Mouse (Mus musculus): Measurements from ENCODE around the gene Cysltr2. TPM values are rescaled to one million over a fixed set of nuclear protein-coding genes. Genes with fewer than 3 reads are reported as not detected.
A peak's percentile ranks its signal among the peaks of the same experiment; 100 is the strongest.

The Cysltr2 gene
- not detected for total RNA-seq (2021)
- long read RNA-seq, experiment 1, result 0 reads
- long read RNA-seq, experiment 2, result 0 reads

GRCm38 (mm10) chr14:73048937-73049336 lies at the start of gene Cysltr2:
Gene Cysltr2, minus strand, starts transcription at chr14:73049114.
- no peak for DNase-seq (ENCODE audit: low spot score)

- no peak for DNase-seq (ENCODE audit: low spot score)
Measured at GRCm38 (mm10) chr14:73094802-73095550, 46.1 kb upstream of the Cysltr2 start.

DNA sequence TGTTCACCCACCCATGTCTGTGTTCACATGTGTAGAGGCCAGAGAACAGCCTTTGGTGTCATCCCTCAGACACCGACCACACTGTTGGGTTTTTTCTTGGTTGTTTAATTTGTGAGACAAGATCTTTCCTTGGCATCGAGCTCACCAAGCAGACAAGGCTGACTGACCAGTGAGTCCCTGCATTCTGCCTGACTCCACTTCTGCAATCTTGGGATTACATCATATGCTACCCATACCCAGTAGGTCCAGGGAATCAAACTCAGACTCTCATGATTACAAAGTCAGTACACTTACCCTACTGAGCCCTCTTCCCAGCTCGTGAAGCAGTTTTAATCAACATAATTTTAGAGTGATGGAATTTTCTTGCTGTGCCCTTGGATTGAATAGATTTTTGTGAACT lies 44.0 kb upstream of the Cysltr2 start:
- DNase-seq (ENCODE audit: low spot score), result no peak

DNA sequence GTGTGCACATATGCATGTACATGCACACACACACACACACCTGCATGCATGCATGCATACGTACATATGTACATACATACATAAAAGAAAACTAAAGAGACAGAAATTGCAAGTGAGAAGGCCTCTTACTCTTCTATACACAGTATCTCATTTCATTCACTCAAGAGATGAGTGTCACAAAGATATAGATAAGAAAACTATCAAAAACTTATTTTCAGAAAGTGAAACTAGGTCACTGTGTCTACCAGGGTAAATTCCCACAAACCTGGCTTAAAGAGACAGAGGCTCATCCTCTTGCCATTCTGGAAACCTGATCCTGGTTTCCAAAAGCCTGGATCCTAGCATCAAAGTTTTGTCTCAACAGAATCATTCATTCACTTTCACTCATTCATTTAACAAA lies 39.3 kb upstream of the Cysltr2 start:
- no peak for DNase-seq (ENCODE audit: low spot score)

DNA sequence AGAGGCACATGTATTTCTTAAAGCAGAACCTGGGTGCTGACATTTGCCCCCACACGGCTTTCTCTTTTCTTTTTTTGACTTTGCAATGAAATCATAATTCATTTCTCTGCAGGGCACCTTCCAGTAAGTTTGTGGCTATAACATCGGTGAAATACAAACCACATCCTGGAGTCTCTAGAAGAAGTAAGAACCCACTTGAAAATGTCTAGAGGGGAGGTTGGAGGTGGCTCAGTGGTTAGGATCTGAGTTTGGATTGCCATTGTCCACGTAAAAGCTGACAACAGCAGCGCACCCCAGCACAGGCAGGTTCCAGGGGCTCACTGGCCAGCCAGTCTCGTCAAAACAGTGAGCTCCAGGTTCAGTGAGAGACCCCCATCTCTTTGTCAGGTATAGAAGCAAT lies 38.8 kb upstream of the Cysltr2 start:
- no peak for DNase-seq (ENCODE audit: low spot score)

DNA sequence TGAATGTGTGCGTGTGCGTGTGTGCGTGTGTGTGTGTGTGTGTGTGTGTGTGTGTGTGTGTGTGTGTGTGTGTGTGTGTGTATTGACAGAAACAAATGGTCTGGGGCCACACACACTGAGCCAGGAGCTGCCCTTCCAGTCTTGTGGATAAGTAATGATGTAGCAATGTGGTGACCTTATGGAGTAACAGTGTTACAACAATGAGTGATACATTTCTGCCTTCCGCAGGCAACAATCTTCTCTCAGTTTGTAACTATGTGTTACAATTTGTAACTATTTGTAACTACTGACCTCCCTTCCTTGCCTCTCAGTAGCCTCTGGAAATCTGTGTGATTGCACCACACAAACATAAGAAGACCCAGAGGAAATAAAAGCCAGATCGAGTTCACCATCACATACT lies 38.3 kb upstream of the Cysltr2 start:
- DNase-seq (ENCODE audit: low spot score), result no peak

DNA sequence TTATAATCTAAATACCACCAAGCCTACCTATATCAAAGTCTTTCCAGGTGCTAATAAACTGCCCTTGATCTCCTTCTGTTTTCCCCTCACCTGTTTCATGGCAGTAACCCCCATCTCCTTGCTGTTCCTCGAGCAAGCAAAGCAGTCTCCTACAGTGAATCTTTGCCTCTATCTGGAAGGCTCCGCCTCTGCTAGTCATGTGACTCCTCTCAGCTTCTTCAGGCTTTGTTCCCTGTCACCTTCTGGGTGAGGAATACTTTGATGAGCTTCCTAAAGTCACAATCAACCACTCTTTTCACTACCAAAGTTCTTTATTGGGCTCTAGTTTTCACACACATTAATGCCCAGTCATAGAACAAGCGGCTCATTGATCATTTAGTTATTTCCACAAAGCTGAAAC lies 37.5 kb upstream of the Cysltr2 start:
- no peak for DNase-seq (ENCODE audit: low spot score)

DNA sequence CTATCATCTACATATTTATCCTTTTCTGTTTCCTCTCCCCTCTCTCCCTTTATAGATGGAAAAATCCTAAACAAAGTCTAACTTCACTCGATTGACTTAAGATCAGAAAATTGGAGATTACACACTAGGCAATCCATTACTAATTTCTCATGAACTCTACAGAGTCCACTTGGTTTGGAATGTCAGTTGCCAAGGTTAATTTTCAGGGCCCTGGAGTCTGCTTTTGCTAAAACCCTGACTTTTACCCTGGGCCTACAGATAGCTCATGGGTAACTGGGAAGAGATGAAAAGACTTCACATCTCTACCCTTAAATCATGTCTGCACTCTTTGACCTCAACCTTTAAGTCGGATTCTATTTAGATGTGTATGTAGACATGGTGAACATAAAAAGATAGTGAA lies 34.6 kb upstream of the Cysltr2 start:
- DNase-seq (ENCODE audit: low spot score), result no peak

GRCm38 (mm10) chr14:73064460-73064859 lies 15.5 kb upstream of the Cysltr2 start:
- DNase-seq (ENCODE audit: low spot score), result no peak

DNA sequence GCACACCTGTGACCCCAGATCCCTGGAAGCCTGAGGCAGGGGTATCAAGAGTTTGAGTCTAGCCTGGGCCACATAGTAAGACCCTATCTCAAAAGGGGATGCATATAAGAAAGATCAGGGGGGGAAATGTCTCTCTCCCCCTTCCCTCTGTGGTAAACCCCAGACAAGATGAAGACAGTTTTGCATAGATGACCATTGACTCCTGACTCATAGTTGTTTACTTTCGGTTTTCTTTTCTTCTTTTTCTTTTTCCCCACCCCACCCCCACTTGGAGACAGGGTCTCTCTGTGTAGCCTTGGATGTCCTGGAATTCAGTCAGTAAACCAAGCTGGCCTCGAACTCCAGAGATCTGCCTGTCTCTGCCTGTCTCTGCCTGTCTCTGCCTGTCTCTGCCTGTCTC lies 9.8 kb upstream of the Cysltr2 start:
- DNase-seq (ENCODE audit: low spot score), result no peak

- DNase-seq (ENCODE audit: low spot score), result no peak
Measured at GRCm38 (mm10) chr14:73057764-73058163, 8.8 kb upstream of the Cysltr2 start.

DNA sequence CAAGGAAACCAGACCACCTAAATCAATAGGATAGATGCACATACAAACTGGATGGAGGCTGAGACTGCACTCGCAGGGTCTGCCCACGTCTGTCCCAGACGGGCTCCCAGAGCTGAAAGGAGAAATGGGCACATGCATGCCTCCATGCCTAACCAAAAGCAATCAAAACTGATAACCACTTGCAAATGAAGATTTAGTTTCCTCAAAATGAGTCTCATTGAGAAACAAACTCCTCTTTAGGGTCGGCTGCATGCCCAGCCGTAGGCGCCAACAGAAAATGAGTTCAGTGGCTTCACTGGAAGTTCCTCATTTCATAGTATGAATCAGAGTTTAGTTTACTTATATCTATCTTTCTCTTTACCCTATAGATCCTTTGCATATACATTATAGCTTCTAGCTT lies 7.9 kb upstream of the Cysltr2 start:
- DNase-seq (ENCODE audit: low spot score), result no peak

- DNase-seq (ENCODE audit: low spot score), result no peak
Measured at GRCm38 (mm10) chr14:73045199-73045928, 3.5 kb downstream of the Cysltr2 start.

GRCm38 (mm10) chr14:73041689-73042088 lies 7.2 kb downstream of the Cysltr2 start:
- DNase-seq (ENCODE audit: low spot score), result no peak

DNA sequence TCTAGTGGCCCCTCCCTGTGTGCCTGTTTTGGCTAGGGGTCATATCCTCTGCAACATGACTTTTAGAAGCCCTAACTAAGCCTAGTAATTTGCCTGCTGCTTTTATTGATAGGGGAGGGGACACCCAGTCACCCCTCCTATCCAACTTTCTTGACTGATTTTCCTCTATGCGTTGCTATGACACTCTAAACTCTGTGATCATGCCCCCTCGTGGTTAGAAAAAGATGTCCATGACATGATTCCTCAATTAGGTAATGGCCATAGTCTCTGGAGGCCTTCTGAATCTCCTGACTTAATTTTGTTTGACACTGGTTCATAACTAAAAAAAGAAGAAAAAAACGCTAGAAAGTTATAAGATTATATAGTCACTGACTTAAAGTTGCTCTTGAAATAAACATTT lies 15.6 kb downstream of the Cysltr2 start:
- DNase-seq (ENCODE audit: low spot score), result no peak

GRCm38 (mm10) chr14:73031218-73031617 lies 17.7 kb downstream of the Cysltr2 start:
- DNase-seq (ENCODE audit: low spot score), result no peak

DNA sequence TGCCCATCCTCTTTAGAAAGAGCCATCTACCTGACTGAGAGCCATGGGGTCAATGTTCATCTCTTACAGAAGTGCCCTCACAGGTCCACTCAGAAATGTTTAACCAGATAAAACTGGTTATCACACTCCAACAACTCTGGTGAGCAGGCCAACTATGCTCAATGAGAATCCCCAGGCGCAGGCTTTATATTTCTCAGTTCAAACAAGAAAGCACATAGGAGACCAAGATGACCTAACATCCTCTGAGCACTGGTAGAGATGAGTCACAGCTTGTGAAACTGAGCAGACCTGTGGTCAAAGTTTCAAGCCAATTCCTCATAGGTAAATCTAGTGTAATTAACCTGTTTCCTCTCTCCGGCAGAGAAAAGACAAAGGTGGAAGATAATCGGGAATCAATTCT lies 31.6 kb downstream of the Cysltr2 start:
- DNase-seq (ENCODE audit: low spot score), result no peak

GRCm38 (mm10) chr14:73015386-73015785 lies 33.5 kb downstream of the Cysltr2 start:
- DNase-seq (ENCODE audit: low spot score), result no peak

DNA sequence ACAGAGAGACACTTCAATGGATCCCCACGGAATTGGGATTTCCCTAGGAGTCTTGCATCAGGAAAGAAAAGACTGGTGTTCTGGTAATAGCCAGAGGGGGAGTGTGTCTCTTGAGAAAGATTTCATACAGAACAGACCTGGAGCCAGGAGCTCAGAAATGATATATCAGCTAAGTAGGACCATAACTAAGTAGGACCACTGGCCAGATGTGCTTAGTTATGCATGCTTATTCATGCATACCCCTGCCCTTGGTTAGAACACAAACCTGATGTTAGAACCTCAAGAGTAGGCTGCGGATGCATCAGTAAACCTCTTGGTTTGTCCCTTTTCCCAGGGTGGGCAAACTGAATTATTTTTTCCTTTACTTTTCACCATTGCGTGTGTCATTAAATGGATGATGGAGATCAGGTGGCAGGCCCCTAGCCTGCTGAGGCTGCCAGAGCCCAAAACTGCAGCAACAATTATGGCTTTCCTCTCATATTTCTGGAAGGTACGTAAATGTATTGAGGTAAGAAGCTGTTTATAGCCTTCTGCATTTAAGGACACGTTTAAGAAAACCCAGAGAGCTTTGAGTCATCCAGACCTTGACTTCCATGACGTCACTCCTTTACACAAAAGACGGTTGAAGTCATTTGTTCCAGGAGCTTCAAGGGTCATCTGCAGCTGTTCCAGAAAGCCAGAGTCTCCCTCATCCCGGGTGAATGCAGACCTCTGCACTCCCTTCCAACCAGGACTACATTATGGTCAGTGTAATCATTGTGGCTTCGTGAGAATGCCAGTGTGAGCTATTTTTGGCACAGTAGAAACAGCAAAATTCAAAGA lies 35.0 kb downstream of the Cysltr2 start:
- no peak for DNase-seq (ENCODE audit: low spot score)

- no peak for DNase-seq (ENCODE audit: low spot score)
Measured at GRCm38 (mm10) chr14:73001814-73002213, 47.1 kb downstream of the Cysltr2 start.

- peak; percentile 63 for DNase-seq (ENCODE audit: low spot score)
Measured at GRCm38 (mm10) chr14:73000325-73000724, 48.6 kb downstream of the Cysltr2 start.

GRCm38 (mm10) chr14:72998111-72998510 lies 50.8 kb downstream of the Cysltr2 start:
- DNase-seq (ENCODE audit: low spot score), result no peak

Measured in gastrocnemius, adult 18-20 months (tissue).